Mouse (Mus musculus) heart, postnatal 0 days (tissue): ENCODE data around the gene Arf5. TPM values are rescaled to one million over a fixed set of nuclear protein-coding genes. Genes with fewer than 3 reads are reported as not detected.

Experiments
- ATAC-seq: fragments of 200-750 bp; cut with Nextera tagmentation; 2 replicates; pipeline ENCODE4 v1.8.0; 2017; ENCODE audit warnings: low read depth, moderate number of reproducible peaks, moderate library complexity; ENCODE audit not compliant: insufficient read depth
- DNase-seq: peaks from one replicate; pipeline ENCODE4 v3.0.0-alpha.2; 2016; ENCODE audit warnings: low spot score
- H3K27ac ChIP-seq: fragments of 300-500 bp; sonication (generic); 2 replicates; pipeline ENCODE4 v1.5.1; 2014; ENCODE audit warnings: low read depth, mild to moderate bottlenecking
- H3K27me3 ChIP-seq: fragments of 300-500 bp; sonication (generic); 2 replicates; pipeline ENCODE4 v1.6.1; 2014; ENCODE audit warnings: low read length, mixed read lengths; ENCODE audit not compliant: control insufficient read depth, insufficient read depth
- H3K36me3 ChIP-seq: fragments of 300-500 bp; sonication (generic); replicated peaks from 2 replicates; pipeline ENCODE4 v1.6.1; 2014; ENCODE audit warnings: low read length, mixed read lengths; ENCODE audit not compliant: control insufficient read depth, insufficient read depth
- H3K4me1 ChIP-seq: fragments of 300-500 bp; sonication (generic); 2 replicates; pipeline ENCODE4 v1.6.1; 2014; ENCODE audit warnings: antibody characterized with exemption; ENCODE audit not compliant: control insufficient read depth, insufficient read depth
- H3K4me2 ChIP-seq: fragments of 300-500 bp; sonication (generic); 2 replicates; pipeline ENCODE4 v1.6.1; 2014; ENCODE audit warnings: low read depth, mild to moderate bottlenecking, low read length, moderate library complexity
- H3K4me3 ChIP-seq: fragments of 300-500 bp; sonication (generic); 2 replicates; pipeline ENCODE4 v1.5.1; 2014; ENCODE audit warnings: low read depth, low read length
- H3K9ac ChIP-seq: fragments of 300-500 bp; sonication (generic); replicated peaks from 2 replicates; pipeline ENCODE4 v1.6.1; 2014; ENCODE audit warnings: low read depth, low read length, mixed read lengths
- H3K9me3 ChIP-seq: fragments of 300-500 bp; sonication (generic); replicated peaks from 2 replicates; pipeline ENCODE4 v1.6.1; 2016; ENCODE audit warnings: low read length; ENCODE audit not compliant: control insufficient read depth
- CTCF ChIP-seq: IDR thresholded peaks from 2 replicates; pipeline ENCODE4 v1.5.1; 2016; ENCODE audit warnings: antibody characterized with exemption, control low read depth, low read depth
- EP300 ChIP-seq: IDR thresholded peaks from 2 replicates; pipeline ENCODE4 v1.6.1; 2016; ENCODE audit warnings: antibody characterized with exemption, low read depth
- WGBS: fragments of 180-500 bp; shearing (Covaris S2); extraction: QIAGEN DNeasy Blood & Tissue Kit; methylation state at CpG from one replicate; pipeline ENCODE4 v1.1.7; 2014; 5-methylcytosine and 5-hydroxymethylcytosine counted together
- polyA plus RNA-seq: library from polyadenylated mRNA; unstranded; fragments of >200 nt; fragmentation: Nextera tagmentation; extraction: Ambion mirVana; gene quantifications from 2 replicates; pipeline ENCODE4 v1.2.1, GENCODE M21; 2015
- total RNA-seq: library from RNA; depleted of rRNA; stranded (reverse); fragments of >200 nt; gene quantifications from 2 replicates; pipeline ENCODE4 v1.2.3, GENCODE M21; 2014; ENCODE audit warnings: low replicate concordance

The Arf5 gene
- total and polyA plus RNA-seq, 2 experiments from 2014 or later: 219 to 235 TPM

DNA sequence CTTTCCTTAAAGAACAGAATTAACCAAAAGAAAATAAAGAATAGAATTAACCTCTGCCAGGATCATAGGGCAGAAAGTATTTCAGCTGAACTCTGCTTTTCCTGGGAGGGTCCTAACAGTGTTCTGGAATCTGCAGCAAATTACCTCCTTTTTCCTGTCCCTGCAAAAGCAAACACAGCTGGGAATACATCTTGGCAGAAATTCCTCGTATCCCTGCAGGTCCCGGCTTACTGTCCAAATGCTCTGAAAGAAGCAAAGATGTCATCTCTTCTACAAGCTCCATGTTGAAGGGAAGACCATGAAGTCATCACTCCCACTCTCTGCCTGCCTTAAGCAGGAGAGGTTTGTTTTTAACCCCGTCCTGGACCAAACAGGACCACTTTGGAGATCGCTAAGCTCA lies 6.4 kb upstream of the Arf5 start:
- peak; percentile 28 for DNase-seq
- no peak overlapping the region for H3K4me3 ChIP-seq
- H3K9ac ChIP-seq: no peak overlapping the region
- WGBS: 51% methylated on average over 4 of the region's 4 CpGs
- H3K4me2 ChIP-seq: peak overlapping the region; percentile 50
- H3K9me3 ChIP-seq: no peaks in the 10 kb centered on the region
- no peaks in the 10 kb centered on the region for H3K27me3 ChIP-seq
- peaks cover 29% of the 10 kb centered on the region for H3K4me1 ChIP-seq
- no peak for ATAC-seq
- peak overlapping the region; percentile 86 for H3K27ac ChIP-seq
- no peak for TF ChIP-seq EP300
- TF ChIP-seq CTCF: no peak
- H3K36me3 ChIP-seq: peaks cover 33% of the 10 kb centered on the region

DNA sequence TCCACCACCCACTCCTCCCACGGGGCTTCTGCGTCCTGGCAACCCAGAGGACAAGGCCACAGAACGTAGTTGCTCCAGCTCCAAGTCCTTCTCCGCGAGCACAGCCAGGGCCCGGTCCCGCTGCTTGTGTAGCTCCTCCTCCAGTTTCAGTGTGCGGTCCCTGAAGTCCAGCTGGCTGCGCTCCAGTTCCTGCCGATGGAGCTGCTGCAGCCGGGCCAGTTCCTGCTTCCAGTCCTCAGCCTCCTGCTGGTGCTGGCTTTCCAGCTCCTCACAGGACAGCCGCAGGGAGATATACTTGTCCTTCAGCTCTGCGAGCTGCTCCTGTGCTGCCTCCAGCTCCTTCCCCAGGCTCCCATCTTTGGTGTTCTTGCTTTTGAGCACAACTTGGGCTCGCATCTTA lies 4.9 kb upstream of the Arf5 start:
- DNase-seq: peak; percentile 76
- Histone ChIP-seq H3K27ac (peak overlapping the region; percentile 86), H3K9me3 (no peaks in the 10 kb centered on the region), H3K9ac (0 out of 2 replicates have a peak overlapping the region, but pooled peaks have one; percentile 27), H3K4me1 (peaks cover 29% of the 10 kb centered on the region), H3K36me3 (peaks cover 33% of the 10 kb centered on the region), H3K27me3 (no peaks in the 10 kb centered on the region), H3K4me3 (peak overlapping the region; percentile 31), H3K4me2 (peak overlapping the region; percentile 50)
- ATAC-seq: peak; percentile 22
- no peak for TF ChIP-seq EP300
- 0 out of 2 replicates have a peak, but pooled peaks have one; percentile 5 for TF ChIP-seq CTCF
- WGBS: 45% methylated on average over 14 of the region's 14 CpGs

DNA sequence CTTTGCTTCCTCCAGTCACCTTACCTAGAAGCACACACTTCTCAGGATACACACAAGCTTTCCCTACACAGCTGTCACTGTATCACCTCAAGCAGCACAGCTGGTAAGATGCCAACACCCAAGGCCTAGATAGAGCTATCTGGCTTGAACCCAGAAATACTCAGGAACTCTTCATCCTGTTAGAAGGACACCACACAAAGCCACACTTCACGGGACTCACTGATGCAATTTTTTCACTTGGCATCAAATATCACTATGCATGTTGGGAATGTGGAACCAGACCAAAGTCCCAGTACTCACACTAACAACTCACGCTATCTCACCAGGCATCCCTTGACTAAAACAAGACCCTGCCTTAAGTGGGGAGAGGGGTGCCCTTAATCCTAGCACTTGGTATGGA lies 3.7 kb upstream of the Arf5 start:
- no peak overlapping the region for H3K4me3 ChIP-seq
- ATAC-seq (no peak), DNase-seq (no peak)
- H3K4me2 ChIP-seq: peak overlapping the region; percentile 82
- TF ChIP-seq CTCF (no peak), EP300 (no peak)
- H3K36me3 ChIP-seq: peaks cover 33% of the 10 kb centered on the region
- H3K27ac ChIP-seq: no peak overlapping the region
- no peaks in the 10 kb centered on the region for H3K27me3 ChIP-seq
- H3K9ac ChIP-seq: no peak overlapping the region
- peaks cover 35% of the 10 kb centered on the region for H3K4me1 ChIP-seq
- WGBS: 25% methylated on average over 2 of the region's 2 CpGs
- no peaks in the 10 kb centered on the region for H3K9me3 ChIP-seq

DNA sequence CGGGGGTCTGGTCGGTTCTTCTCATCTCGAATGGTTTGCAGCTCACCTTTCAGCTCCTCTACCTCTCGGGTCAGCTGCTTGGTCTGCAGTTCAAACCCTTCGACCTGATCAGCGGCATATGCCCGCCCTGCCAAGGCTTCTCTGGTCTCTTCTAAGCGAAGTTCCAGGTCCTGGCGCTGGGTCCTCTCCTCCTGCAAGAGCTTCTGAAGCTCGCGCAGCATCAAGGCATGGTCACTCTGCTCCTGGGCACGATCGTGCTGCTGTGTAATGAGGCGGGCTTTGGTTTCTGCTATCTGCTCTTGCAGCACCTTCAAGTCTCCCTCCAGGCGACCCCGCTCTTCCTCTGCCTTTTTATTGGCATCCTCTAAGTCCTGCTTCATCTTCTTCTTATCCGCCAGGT lies 3.0 kb upstream of the Arf5 start:
- Histone ChIP-seq H3K4me1 (peaks cover 40% of the 10 kb centered on the region), H3K4me3 (peak overlapping the region; percentile 72), H3K4me2 (peak overlapping the region; percentile 82), H3K9ac (peak overlapping the region; percentile 63), H3K27ac (no peak overlapping the region), H3K27me3 (no peaks in the 10 kb centered on the region), H3K36me3 (peaks cover 34% of the 10 kb centered on the region), H3K9me3 (no peaks in the 10 kb centered on the region)
- ATAC-seq: no peak
- TF ChIP-seq EP300: no peak
- TF ChIP-seq CTCF: no peak
- WGBS: 77% methylated on average over 17 of the region's 17 CpGs
- DNase-seq: no peak

DNA sequence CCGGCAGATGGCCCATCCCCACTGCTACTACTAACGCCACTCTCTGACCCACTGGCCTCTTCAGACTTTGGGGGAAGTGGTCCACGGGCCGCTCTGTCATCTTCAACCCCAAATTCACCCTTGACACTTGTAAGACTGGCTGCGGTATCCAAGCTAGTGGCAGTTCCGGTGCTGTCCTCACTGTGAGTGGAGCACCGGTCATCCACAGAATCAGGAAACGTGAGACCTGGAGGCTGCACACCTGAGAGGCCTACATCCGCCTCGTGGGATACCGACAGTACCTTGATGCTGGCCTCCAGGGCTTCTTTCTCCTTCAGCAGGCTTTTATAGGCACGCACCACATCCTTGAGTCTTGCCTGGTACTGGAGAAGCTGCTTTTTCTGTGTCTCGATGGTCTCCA lies 2.5 kb upstream of the Arf5 start:
- no peak for ATAC-seq
- 17% methylated on average over 13 of the region's 13 CpGs for WGBS
- DNase-seq: no peak
- Histone ChIP-seq H3K4me2 (peak overlapping the region; percentile 82), H3K4me1 (peaks cover 40% of the 10 kb centered on the region), H3K4me3 (peak overlapping the region; percentile 72), H3K27ac (peak overlapping the region; percentile 57), H3K9me3 (no peaks in the 10 kb centered on the region), H3K9ac (peak overlapping the region; percentile 63), H3K27me3 (no peaks in the 10 kb centered on the region), H3K36me3 (peaks cover 35% of the 10 kb centered on the region)
- TF ChIP-seq CTCF (no peak), EP300 (no peak)

DNA sequence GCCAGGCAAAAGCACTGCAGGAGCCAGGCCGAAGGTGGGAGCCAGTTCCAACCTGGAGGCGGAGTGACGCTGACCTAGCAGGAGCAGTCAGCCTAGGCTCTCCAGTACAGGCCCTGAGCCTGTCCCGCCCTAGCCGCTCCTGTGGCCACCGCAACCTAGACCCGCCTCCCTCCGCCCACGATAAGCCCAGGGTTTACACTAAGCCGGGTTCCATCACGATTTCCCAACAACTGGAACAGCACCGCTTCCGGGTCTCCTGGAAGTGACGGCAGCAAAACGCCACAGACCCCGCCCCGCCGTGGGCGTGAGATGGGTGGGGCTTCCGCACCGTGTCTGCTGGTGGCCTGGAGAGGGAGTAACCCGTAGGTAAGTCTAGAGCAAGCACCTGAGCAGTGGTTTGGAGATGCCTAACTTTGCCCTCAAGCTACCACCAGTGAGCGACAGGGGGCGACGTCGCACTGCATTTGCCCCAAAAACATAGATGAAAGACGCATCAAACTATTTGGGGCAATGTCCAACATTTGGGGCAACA lies 1.8 kb upstream of the Arf5 start:
- Histone ChIP-seq H3K9me3 (no peaks in the 10 kb centered on the region), H3K9ac (peak overlapping the region; percentile 63), H3K4me1 (peaks cover 40% of the 10 kb centered on the region), H3K4me2 (peak overlapping the region; percentile 82), H3K36me3 (peaks cover 38% of the 10 kb centered on the region), H3K27me3 (no peaks in the 10 kb centered on the region), H3K4me3 (peak overlapping the region; percentile 72), H3K27ac (peak overlapping the region; percentile 57)
- DNase-seq (peak; percentile 92), ATAC-seq (peak; percentile 77)
- TF ChIP-seq CTCF (peak; percentile 55), EP300 (no peak)
- WGBS: under 1% methylated on average over 27 of the region's 27 CpGs
